Comparison of ENCODE assay signal across 18 mouse cellular contexts in the genomic region with DNA sequence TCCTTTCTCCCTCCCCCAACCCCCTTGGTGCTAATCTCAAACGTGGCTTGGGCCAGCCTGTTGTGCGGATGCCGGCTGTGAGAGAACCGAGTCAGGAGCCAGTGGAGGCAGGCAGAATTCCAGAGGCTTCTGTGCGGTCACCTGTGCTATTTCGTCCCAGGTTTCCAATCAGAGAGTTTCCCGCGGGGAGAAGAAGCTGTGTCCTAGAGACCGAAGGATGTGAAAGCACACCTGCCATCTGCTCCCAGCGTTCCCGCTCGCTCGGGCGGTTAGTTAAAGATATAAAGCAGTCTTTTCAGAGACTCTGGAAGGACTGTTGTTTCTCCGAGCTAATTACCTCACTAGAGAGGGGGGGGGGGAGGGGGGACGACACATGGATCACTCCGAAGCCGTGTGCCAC. TPM values are rescaled to one million over a fixed set of nuclear protein-coding genes. Genes with fewer than 3 reads are reported as not detected.
A peak's percentile ranks its signal among the peaks of the same experiment; 100 is the strongest.
DNase-seq lines count a peak whose midpoint lies in the region; ATAC-seq and TF ChIP-seq lines count a peak whose summit lies in the region.
"Had no signal": no experiment of that assay in that cellular context is flagged by ENCODE, and none has a peak within 500 bp of the region (broad histone marks: within the 10 kb centered on the region; RNA-seq: fewer than 3 reads in every experiment).

No protein-coding gene starts in this region.

- H3ac ChIP-seq in C2C12 (ENCODE audit: control insufficient read depth, insufficient read length, low read depth), result no peak overlapping the region

- WGBS in forebrain, embryonic 13.5 days, result 6% methylated on average over 18 of the region's 18 CpGs
- 18% methylated on average over 18 of the region's 18 CpGs for WGBS in hindbrain, postnatal 0 days
- 39% methylated on average over 18 of the region's 18 CpGs for WGBS in liver, postnatal 0 days (ENCODE audit: insufficient replicate concordance)

- no peaks in the 10 kb centered on the region for H3K36me3 ChIP-seq in C2C12 (ENCODE audit: control insufficient read depth, insufficient read depth)
- H3K36me3 ChIP-seq in forebrain, embryonic 13.5 days (ENCODE audit: poor library complexity, severe bottlenecking), result 0 out of 2 replicates have a peak, but pooled peaks cover 5% of the 10 kb centered on the region
- H3K36me3 ChIP-seq in hindbrain, postnatal 0 days (ENCODE audit: insufficient read depth, low read length), result no peaks in the 10 kb centered on the region
- H3K36me3 ChIP-seq in liver, postnatal 0 days (replicated peaks; ENCODE audit: insufficient read depth, low read length), result no peaks in the 10 kb centered on the region
- H3K36me3 ChIP-seq: limb, embryonic 12.5 days had no signal

- 0 out of 2 replicates have a peak overlapping the region, but pooled peaks have one; percentile 3 for H3K27ac ChIP-seq in forebrain, embryonic 13.5 days
- no peak overlapping the region for H3K27ac ChIP-seq in hindbrain, postnatal 0 days
- H3K27ac ChIP-seq in liver, postnatal 0 days (ENCODE audit: low read depth), result no peak overlapping the region
- H3K27ac ChIP-seq: gastrocnemius, adult 2 months; limb, embryonic 12.5 days had no signal

- H3K27me3 ChIP-seq in C2C12 (ENCODE audit: control insufficient read depth, insufficient read depth, insufficient read length), result peaks cover 84% of the 10 kb centered on the region
- H3K27me3 ChIP-seq in forebrain, embryonic 13.5 days, result peaks cover 2% of the 10 kb centered on the region; the same call in 1 of the 2 replicates
- H3K27me3 ChIP-seq in hindbrain, postnatal 0 days (ENCODE audit: insufficient read depth, low read length), result no peaks in the 10 kb centered on the region
- H3K27me3 ChIP-seq in liver, postnatal 0 days (ENCODE audit: insufficient read depth, low read length), result 0 out of 2 replicates have a peak, but pooled peaks cover 4% of the 10 kb centered on the region

- TF ChIP-seq EP300 in liver, postnatal 0 days (IDR thresholded peaks at IDR 0.05; ENCODE audit: low read depth), result no peak

- H3K4me2 ChIP-seq in forebrain, embryonic 13.5 days, result peak overlapping the region; percentile 41
- 0 out of 2 replicates have a peak overlapping the region, but pooled peaks have one; percentile 1 for H3K4me2 ChIP-seq in hindbrain, postnatal 0 days (ENCODE audit: low read depth, low read length)
- H3K4me2 ChIP-seq in liver, postnatal 0 days (ENCODE audit: low read depth, low read length), result no peak overlapping the region
- H3K4me2 ChIP-seq: limb, embryonic 12.5 days had no signal

- H3K9me3 ChIP-seq in forebrain, embryonic 13.5 days (replicated peaks), result no peaks in the 10 kb centered on the region
- no peaks in the 10 kb centered on the region for H3K9me3 ChIP-seq in hindbrain, postnatal 0 days (ENCODE audit: low read length)
- no peaks in the 10 kb centered on the region for H3K9me3 ChIP-seq in liver, postnatal 0 days (ENCODE audit: low read length)
- H3K9me3 ChIP-seq: limb, embryonic 12.5 days had no signal

- peaks cover 17% of the 10 kb centered on the region for H3K4me1 ChIP-seq in forebrain, embryonic 13.5 days
- peaks cover 11% of the 10 kb centered on the region; the same call in 1 of the 2 replicates for H3K4me1 ChIP-seq in hindbrain, postnatal 0 days (ENCODE audit: insufficient read depth, low read length)
- no peaks in the 10 kb centered on the region for H3K4me1 ChIP-seq in liver, postnatal 0 days (ENCODE audit: insufficient read depth)

- peak overlapping the region; percentile 22; the same call in 1 of the 2 replicates for H3K9ac ChIP-seq in forebrain, embryonic 13.5 days
- H3K9ac ChIP-seq in hindbrain, postnatal 0 days (replicated peaks; ENCODE audit: low read length), result no peak overlapping the region
- no peak overlapping the region for H3K9ac ChIP-seq in liver, postnatal 0 days (replicated peaks)
- H3K9ac ChIP-seq: limb, embryonic 12.5 days had no signal

- TF ChIP-seq CTCF in C2C12 (IDR thresholded peaks at IDR 0.05; ENCODE audit: control insufficient read depth, insufficient read depth, insufficient read length), result no peak
- no peak for TF ChIP-seq CTCF in hindbrain, postnatal 0 days (IDR thresholded peaks at IDR 0.05; ENCODE audit: low read depth)
- no peak for TF ChIP-seq CTCF in liver, postnatal 0 days (IDR thresholded peaks at IDR 0.05; ENCODE audit: low read depth)

- H3K79me3 ChIP-seq in C2C12 (ENCODE audit: low read depth), result no peaks in the 10 kb centered on the region

- DNase-seq in cerebellum, postnatal 10 days, result peak; percentile 46 to 48
- DNase-seq in cerebellum, adult 11-12 months, result no peak
- peak; percentile 53 for DNase-seq in hindbrain, postnatal 0 days (ENCODE audit: low spot score)
- no peak for DNase-seq in liver, postnatal 0 days
- no peak for DNase-seq in heart, postnatal 14 days
- no peak for DNase-seq in heart, adult 9 months (ENCODE audit: low spot score in 2 of 2)
- DNase-seq: adrenal gland, adult 2 months; gastrocnemius, adult 2 months; heart, postnatal 4 days; kidney, adult 8-10 months; kidney, postnatal 4 days; lung, postnatal 36 days; right cerebral cortex, postnatal 4 days had no signal

- peak overlapping the region; percentile 6 for H3K4me3 ChIP-seq in C2C12 (ENCODE audit: insufficient read depth, poor library complexity, severe bottlenecking)
- no peak overlapping the region for H3K4me3 ChIP-seq in forebrain, embryonic 13.5 days
- H3K4me3 ChIP-seq in hindbrain, postnatal 0 days (ENCODE audit: low read length), result no peak overlapping the region
- H3K4me3 ChIP-seq in liver, postnatal 0 days (ENCODE audit: low read depth, low read length), result no peak overlapping the region
- H3K4me3 ChIP-seq: gastrocnemius, adult 2 months; limb, embryonic 12.5 days; myocyte had no signal

- intact Hi-C loops in heart, postnatal 14 days (cut with DNase I), result no loop called here

- ATAC-seq in forebrain, embryonic 13.5 days, result peak; percentile 4; the same call in 1 of the 2 replicates
- ATAC-seq in hindbrain, postnatal 0 days, result peak; percentile 33
- no peak for ATAC-seq in liver, postnatal 0 days

- no peaks in the 10 kb centered on the region for H3K79me2 ChIP-seq in C2C12 (ENCODE audit: control insufficient read depth, insufficient read depth)

TF ChIP-seq in C2C12, 6 proteins besides CTCF, POLR2A, EP300 and RAD21:
- TF ChIP-seq FOSL1 (IDR thresholded peaks at IDR 0.05; ENCODE audit: insufficient read depth, low read length, poor library complexity, severe bottlenecking) (no peak), MAX (IDR thresholded peaks at IDR 0.05) (no peak), CEBPB (IDR thresholded peaks at IDR 0.05; ENCODE audit: low read depth) (no peak), MYOD1 (IDR thresholded peaks at IDR 0.05; ENCODE audit: control insufficient read depth, insufficient read length, low read depth) (no peak), USF1 (IDR thresholded peaks at IDR 0.05; ENCODE audit: low read depth) (no peak), MYOG (IDR thresholded peaks at IDR 0.05; ENCODE audit: control insufficient read depth, extremely low read depth, insufficient read length) (no peak)
TF ChIP-seq in C2C12: peak in this region for 0.

RNA-seq across cellular contexts. Expression of gene Hrk, which starts 27.8 kb away (rescaled TPM):
- polyA plus RNA-seq in C2C12 (2012; fragmentation: generic; extraction: Trizol), result not detected
- polyA plus RNA-seq in forebrain, embryonic 13.5 days (2015; fragmentation: Nextera tagmentation; extraction: Ambion mirVana), result 0.62 and 0.91 TPM in 2 replicates
- 14.0 TPM in 2 replicates for total RNA-seq in hindbrain, postnatal 0 days (2014; rRNA removed)
- 4.3 and 4.6 TPM in 2 replicates for polyA plus RNA-seq in hindbrain, postnatal 0 days (2015; fragmentation: Nextera tagmentation; extraction: Ambion mirVana)
- polyA plus RNA-seq in liver, postnatal 0 days (2015; fragmentation: Nextera tagmentation; extraction: Ambion mirVana), result not detected in 2 replicates
- total RNA-seq in heart, postnatal 14 days (2021), result 1 to 10 TPM in 1 of 2 experiments, under 1 TPM in 1; 0.76 to 1.2 TPM
- total RNA-seq: adrenal gland, adult 2 months had no signal
- polyA plus RNA-seq: adrenal gland, adult 2 months; liver, embryonic 16.5 days had no signal

RNA-seq across cellular contexts. Expression of gene Fbxw8, which starts 37.0 kb away (rescaled TPM):
- polyA plus RNA-seq in C2C12 (2012; fragmentation: generic; extraction: Trizol), result 72.5 TPM
- 23.5 and 24.6 TPM in 2 replicates for polyA plus RNA-seq in forebrain, embryonic 13.5 days (2015; fragmentation: Nextera tagmentation; extraction: Ambion mirVana)
- 57.5 and 58.0 TPM in 2 replicates for total RNA-seq in hindbrain, postnatal 0 days (2014; rRNA removed)
- 18.0 and 18.2 TPM in 2 replicates for polyA plus RNA-seq in hindbrain, postnatal 0 days (2015; fragmentation: Nextera tagmentation; extraction: Ambion mirVana)
- 6.3 and 7.1 TPM in 2 replicates for polyA plus RNA-seq in liver, postnatal 0 days (2015; fragmentation: Nextera tagmentation; extraction: Ambion mirVana)
- total RNA-seq in heart, postnatal 14 days (2021), result 10 to 100 TPM; 43.3 to 43.6 TPM

RNA-seq across cellular contexts. Expression of gene Rnft2, which starts 52.7 kb away (rescaled TPM):
- 1.1 TPM for polyA plus RNA-seq in C2C12 (2012; fragmentation: generic; extraction: Trizol)
- 7.0 and 9.0 TPM in 2 replicates for polyA plus RNA-seq in forebrain, embryonic 13.5 days (2015; fragmentation: Nextera tagmentation; extraction: Ambion mirVana)
- 108 and 114 TPM in 2 replicates for total RNA-seq in hindbrain, postnatal 0 days (2014; rRNA removed)
- 11.3 TPM in 2 replicates for polyA plus RNA-seq in hindbrain, postnatal 0 days (2015; fragmentation: Nextera tagmentation; extraction: Ambion mirVana)
- polyA plus RNA-seq in liver, postnatal 0 days (2015; fragmentation: Nextera tagmentation; extraction: Ambion mirVana), result 0.14 TPM in 1 of 2 replicates, not detected in the other
- 1 to 10 TPM; 1.0 to 1.8 TPM for total RNA-seq in heart, postnatal 14 days (2021)

RNA-seq across cellular contexts. Expression of gene 2410131K14Rik, which starts 52.8 kb away (rescaled TPM):
- polyA plus RNA-seq in C2C12 (2012; fragmentation: generic; extraction: Trizol), result 5.9 TPM
- polyA plus RNA-seq in forebrain, embryonic 13.5 days (2015; fragmentation: Nextera tagmentation; extraction: Ambion mirVana), result 14.0 and 15.5 TPM in 2 replicates
- total RNA-seq in hindbrain, postnatal 0 days (2014; rRNA removed), result 30.4 and 31.9 TPM in 2 replicates
- polyA plus RNA-seq in hindbrain, postnatal 0 days (2015; fragmentation: Nextera tagmentation; extraction: Ambion mirVana), result 16.5 and 18.0 TPM in 2 replicates
- polyA plus RNA-seq in liver, postnatal 0 days (2015; fragmentation: Nextera tagmentation; extraction: Ambion mirVana), result 1.3 TPM in 2 replicates
- total RNA-seq in heart, postnatal 14 days (2021), result 1 to 10 TPM; 9.2 to 9.3 TPM

Comparison
In these comparisons a context has a peak if more than half of its experiments do, and no peak if none do; other contexts are left out.
1. DNase-seq: peak in cerebellum, postnatal 10 days (2 of 2) and hindbrain, postnatal 0 days (single experiment); none in cerebellum, adult 11-12 months (single experiment), liver, postnatal 0 days (single experiment), heart, postnatal 14 days (0 of 2) and heart, adult 9 months (0 of 2).